Mouse (Mus musculus) limb, embryonic 13.5 days (tissue): ENCODE measurements around the gene Ino80e. TPM values are rescaled to one million over a fixed set of nuclear protein-coding genes. Genes with fewer than 3 reads are reported as not detected.

ENCODE experiments used
- ATAC-seq: fragments of 200-750 bp; cut with Nextera tagmentation; 2 replicates; pipeline ENCODE4 v1.8.0; 2017; ENCODE audit warnings: low read depth, moderate number of reproducible peaks, moderate TSS enrichment; ENCODE audit not compliant: low FRiP score
- H3K27ac ChIP-seq: fragments of 300-500 bp; sonication (generic); 2 replicates; pipeline ENCODE4 v1.5.1; 2015; ENCODE audit warnings: inconsistent platforms, mild to moderate bottlenecking, moderate library complexity
- H3K27me3 ChIP-seq: fragments of 300-500 bp; sonication (generic); 2 replicates; pipeline ENCODE4 v1.6.1; 2015; ENCODE audit warnings: mild to moderate bottlenecking, inconsistent platforms
- H3K36me3 ChIP-seq: fragments of 300-500 bp; sonication (generic); 2 replicates; pipeline ENCODE4 v1.6.1; 2015; ENCODE audit warnings: inconsistent platforms, mild to moderate bottlenecking, moderate library complexity
- H3K4me1 ChIP-seq: fragments of 300-500 bp; sonication (generic); 2 replicates; pipeline ENCODE4 v1.6.1; 2015; ENCODE audit warnings: inconsistent platforms
- H3K4me2 ChIP-seq: fragments of 300-500 bp; sonication (generic); replicated peaks from 2 replicates; pipeline ENCODE4 v1.6.1; 2015; ENCODE audit warnings: inconsistent platforms, mild to moderate bottlenecking, moderate library complexity
- H3K4me3 ChIP-seq: fragments of 300-500 bp; sonication (generic); 2 replicates; pipeline ENCODE4 v1.5.1; 2015; ENCODE audit warnings: moderate library complexity, mild to moderate bottlenecking, inconsistent platforms
- H3K9ac ChIP-seq: fragments of 300-500 bp; sonication (generic); 2 replicates; pipeline ENCODE4 v1.6.1; 2015; ENCODE audit warnings: mild to moderate bottlenecking, inconsistent platforms
- H3K9me3 ChIP-seq: fragments of 300-500 bp; sonication (generic); 2 replicates; pipeline ENCODE4 v1.6.1; 2016; ENCODE audit warnings: inconsistent platforms
- WGBS: fragments of 180-500 bp; shearing (Covaris S2); methylation state at CpG from one replicate; pipeline ENCODE4 v1.1.7; 2015; 5-methylcytosine and 5-hydroxymethylcytosine counted together
- polyA plus RNA-seq: library from polyadenylated mRNA; unstranded; fragments of >200 nt; fragmentation: Nextera tagmentation; extraction: Ambion mirVana; gene quantifications from 2 replicates; pipeline ENCODE4 v1.2.1, GENCODE M21; 2015

Ino80e gene
- polyA plus RNA-seq, 1 experiment from 2014 or later, result 108 TPM

- Histone ChIP-seq H3K9me3 (no peaks in the 10 kb centered on the region), H3K36me3 (no peaks in the 10 kb centered on the region), H3K4me3 (peak overlapping the region; percentile 32), H3K27ac (no peak overlapping the region), H3K4me2 (peak overlapping the region; percentile 56), H3K27me3 (peaks cover 51% of the 10 kb centered on the region), H3K4me1 (peaks cover 8% of the 10 kb centered on the region), H3K9ac (0 out of 2 replicates have a peak overlapping the region, but pooled peaks have one; percentile 13)
- ATAC-seq, result no peak
- 3% methylated on average over 14 of the region's 19 CpGs for WGBS
Measured at GRCm38 (mm10) chr7:126823202-126823711, 38.9 kb downstream of the Ino80e start.

- Histone ChIP-seq H3K27ac (no peak overlapping the region), H3K9ac (no peak overlapping the region), H3K4me2 (peak overlapping the region; percentile 56), H3K4me1 (peaks cover 8% of the 10 kb centered on the region), H3K36me3 (no peaks in the 10 kb centered on the region), H3K9me3 (no peaks in the 10 kb centered on the region), H3K27me3 (peaks cover 51% of the 10 kb centered on the region), H3K4me3 (peak overlapping the region; percentile 32)
- ATAC-seq, result no peak
- 14% methylated on average over 9 of the region's 9 CpGs for WGBS
Measured at GRCm38 (mm10) chr7:126822741-126823140, 39.4 kb downstream of the Ino80e start.

- ATAC-seq, result 0 out of 2 replicates have a peak, but pooled peaks have one; percentile 15
- WGBS, result 22% methylated on average over 7 of the region's 7 CpGs
Measured at GRCm38 (mm10) chr7:126821835-126822511, 40.2 kb downstream of the Ino80e start.

GRCm38 (mm10) chr7:126818818-126819217 is 43.4 kb downstream of the Ino80e start:
- ATAC-seq, result no peak
- Histone ChIP-seq H3K36me3 (no peaks in the 10 kb centered on the region), H3K4me3 (no peak overlapping the region), H3K4me2 (no peak overlapping the region), H3K9me3 (no peaks in the 10 kb centered on the region), H3K27me3 (peaks cover 28% of the 10 kb centered on the region), H3K27ac (no peak overlapping the region), H3K9ac (no peak overlapping the region), H3K4me1 (peaks cover 8% of the 10 kb centered on the region)
- 23% methylated on average over 1 of the region's 1 CpGs for WGBS

More at GRCm38 (mm10) chr7:126821835-126822511, 40.2 kb downstream of the Ino80e start:
- Histone ChIP-seq H3K27ac (no peak overlapping the region), H3K4me2 (no peak overlapping the region), H3K36me3 (no peaks in the 10 kb centered on the region), H3K9me3 (no peaks in the 10 kb centered on the region), H3K4me3 (no peak overlapping the region), H3K27me3 (peaks cover 51% of the 10 kb centered on the region), H3K9ac (no peak overlapping the region), H3K4me1 (peaks cover 8% of the 10 kb centered on the region)

GRCm38 (mm10) chr7:126817595-126817994 is 44.6 kb downstream of the Ino80e start:
- WGBS, result 88% methylated on average over 7 of the region's 7 CpGs
- no peak overlapping the region for H3K4me2 ChIP-seq
- no peaks in the 10 kb centered on the region for H3K36me3 ChIP-seq
- no peak overlapping the region for H3K9ac ChIP-seq
- no peaks in the 10 kb centered on the region for H3K4me1 ChIP-seq
- H3K27ac ChIP-seq, result no peak overlapping the region
- H3K9me3 ChIP-seq, result no peaks in the 10 kb centered on the region
- ATAC-seq, result no peak
- H3K27me3 ChIP-seq, result peaks cover 15% of the 10 kb centered on the region
- no peak overlapping the region for H3K4me3 ChIP-seq

- Histone ChIP-seq H3K27me3 (peaks cover 7% of the 10 kb centered on the region; the same call in 1 of the 2 replicates), H3K4me2 (no peak overlapping the region), H3K9me3 (no peaks in the 10 kb centered on the region), H3K36me3 (no peaks in the 10 kb centered on the region), H3K9ac (no peak overlapping the region), H3K4me3 (no peak overlapping the region), H3K27ac (no peak overlapping the region), H3K4me1 (no peaks in the 10 kb centered on the region)
- 78% methylated on average over 8 of the region's 8 CpGs for WGBS
- no peak for ATAC-seq
Measured at GRCm38 (mm10) chr7:126816494-126816893, 45.7 kb downstream of the Ino80e start.

- Histone ChIP-seq H3K27ac (no peak overlapping the region), H3K4me2 (no peak overlapping the region), H3K9ac (no peak overlapping the region), H3K36me3 (no peaks in the 10 kb centered on the region), H3K27me3 (peaks cover under 1% of the 10 kb centered on the region; the same call in 1 of the 2 replicates), H3K9me3 (no peaks in the 10 kb centered on the region), H3K4me3 (no peak overlapping the region), H3K4me1 (no peaks in the 10 kb centered on the region)
- no peak for ATAC-seq
- WGBS, result 67% methylated on average over 8 of the region's 8 CpGs
Measured at GRCm38 (mm10) chr7:126815726-126816222, 46.4 kb downstream of the Ino80e start.

GRCm38 (mm10) chr7:126809723-126810369 is 52.3 kb downstream of the Ino80e start:
- ATAC-seq, result no peak
- H3K9ac ChIP-seq, result peak overlapping the region; percentile 88
- H3K9me3 ChIP-seq, result no peaks in the 10 kb centered on the region
- no peaks in the 10 kb centered on the region for H3K27me3 ChIP-seq
- H3K36me3 ChIP-seq, result peaks cover 12% of the 10 kb centered on the region
- WGBS, result 54% methylated on average over 5 of the region's 5 CpGs
- no peak overlapping the region for H3K27ac ChIP-seq
- H3K4me3 ChIP-seq, result peak overlapping the region; percentile 75; the same call in 1 of the 2 replicates
- H3K4me1 ChIP-seq, result peaks cover 14% of the 10 kb centered on the region
- H3K4me2 ChIP-seq, result peak overlapping the region; percentile 91

- ATAC-seq, result peak; percentile 97
- Histone ChIP-seq H3K36me3 (peaks cover 18% of the 10 kb centered on the region), H3K27ac (peak overlapping the region; percentile 75), H3K4me2 (peak overlapping the region; percentile 91), H3K27me3 (no peaks in the 10 kb centered on the region), H3K4me3 (peak overlapping the region; percentile 75), H3K9me3 (no peaks in the 10 kb centered on the region), H3K4me1 (peaks cover 14% of the 10 kb centered on the region), H3K9ac (peak overlapping the region; percentile 88)
- WGBS, result under 1% methylated on average over 43 of the region's 43 CpGs
Measured at GRCm38 (mm10) chr7:126808703-126809455, 53.3 kb downstream of the Ino80e start.

GRCm38 (mm10) chr7:126807405-126807804 is 54.8 kb downstream of the Ino80e start:
- H3K4me2 ChIP-seq, result peak overlapping the region; percentile 91
- 72% methylated on average over 4 of the region's 4 CpGs for WGBS
- H3K4me3 ChIP-seq, result peak overlapping the region; percentile 75

GRCm38 (mm10) chr7:126806956-126807355 is 55.2 kb downstream of the Ino80e start:
- Histone ChIP-seq H3K4me2 (no peak overlapping the region; the same call in 1 of the 2 replicates), H3K9me3 (no peaks in the 10 kb centered on the region), H3K36me3 (peaks cover 32% of the 10 kb centered on the region), H3K4me1 (peaks cover 14% of the 10 kb centered on the region), H3K27ac (0 out of 2 replicates have a peak overlapping the region, but pooled peaks have one; percentile 16), H3K27me3 (no peaks in the 10 kb centered on the region), H3K4me3 (no peak overlapping the region), H3K9ac (no peak overlapping the region)
- WGBS, result 77% methylated on average over 6 of the region's 6 CpGs
- no peak for ATAC-seq

More at GRCm38 (mm10) chr7:126807405-126807804, 54.8 kb downstream of the Ino80e start:
- Histone ChIP-seq H3K9ac (peak overlapping the region; percentile 88), H3K36me3 (peaks cover 29% of the 10 kb centered on the region), H3K27ac (peak overlapping the region; percentile 16; the same call in 1 of the 2 replicates), H3K27me3 (no peaks in the 10 kb centered on the region), H3K4me1 (peaks cover 14% of the 10 kb centered on the region), H3K9me3 (no peaks in the 10 kb centered on the region)
- ATAC-seq, result no peak
